Mouse (Mus musculus) C2C12 (cell line): ENCODE results near the gene Caln1. TPM values are rescaled to one million over a fixed set of nuclear protein-coding genes. Genes with fewer than 3 reads are reported as not detected.

ENCODE experiments used
- H3K27me3 ChIP-seq: one replicate; pipeline ENCODE4 v1.6.1; 2011; ENCODE audit not compliant: control insufficient read depth, insufficient read depth, insufficient read length
- H3K36me3 ChIP-seq: one replicate; pipeline ENCODE4 v1.6.1; 2011; ENCODE audit not compliant: control insufficient read depth, insufficient read depth
- H3K4me3 ChIP-seq: one replicate; pipeline ENCODE4 v1.5.1; 2011; ENCODE audit warnings: mild to moderate bottlenecking, control low read depth; ENCODE audit not compliant: poor library complexity, insufficient read depth, severe bottlenecking
- H3K79me2 ChIP-seq: one replicate; pipeline ENCODE4 v1.6.1; 2011; ENCODE audit not compliant: control insufficient read depth, insufficient read depth
- H3K79me3 ChIP-seq: one replicate; pipeline ENCODE4 v1.6.1; 2011; ENCODE audit warnings: low read depth, control low read depth
- H3ac ChIP-seq: one replicate; pipeline ENCODE3; 2011; ENCODE audit warnings: low read depth; ENCODE audit not compliant: control insufficient read depth, insufficient read length
- CEBPB ChIP-seq: IDR thresholded peaks from one replicate; pipeline ENCODE4 v1.6.1; 2011; ENCODE audit warnings: low read depth, mild to moderate bottlenecking, control low read depth, moderate library complexity
- CTCF ChIP-seq: IDR thresholded peaks from one replicate; pipeline ENCODE4 v1.5.1; 2011; ENCODE audit not compliant: control insufficient read depth, insufficient read depth, insufficient read length
- FOSL1 ChIP-seq: IDR thresholded peaks from one replicate; pipeline ENCODE4 v1.8.0; 2011; ENCODE audit warnings: mild to moderate bottlenecking, low read length; ENCODE audit not compliant: poor library complexity, insufficient read depth, severe bottlenecking
- MAX ChIP-seq: IDR thresholded peaks from one replicate; pipeline ENCODE4 v1.6.1; 2011; ENCODE audit warnings: mild to moderate bottlenecking, control low read depth
- MYOD1 ChIP-seq: IDR thresholded peaks from one replicate; pipeline ENCODE4 v1.6.1; 2011; ENCODE audit warnings: low read depth; ENCODE audit not compliant: control insufficient read depth, insufficient read length
- MYOG ChIP-seq: IDR thresholded peaks from one replicate; pipeline ENCODE4 v1.6.1; 2011; ENCODE audit not compliant: control insufficient read depth, insufficient read length; ENCODE audit errors: extremely low read depth
- USF1 ChIP-seq: IDR thresholded peaks from one replicate; pipeline ENCODE4 v1.6.1; 2011; ENCODE audit warnings: low read depth, mild to moderate bottlenecking, control low read depth, moderate library complexity
- polyA plus RNA-seq: library from polyadenylated mRNA; unstranded; fragments of >200 nt; fragmentation: generic; extraction: Trizol; gene quantifications from one replicate; pipeline ENCODE4 v1.2.1, GENCODE M21; 2012; ENCODE audit warnings: missing spikeins

Gene Caln1
- polyA plus RNA-seq, 1 experiment: 0.02 TPM

DNA sequence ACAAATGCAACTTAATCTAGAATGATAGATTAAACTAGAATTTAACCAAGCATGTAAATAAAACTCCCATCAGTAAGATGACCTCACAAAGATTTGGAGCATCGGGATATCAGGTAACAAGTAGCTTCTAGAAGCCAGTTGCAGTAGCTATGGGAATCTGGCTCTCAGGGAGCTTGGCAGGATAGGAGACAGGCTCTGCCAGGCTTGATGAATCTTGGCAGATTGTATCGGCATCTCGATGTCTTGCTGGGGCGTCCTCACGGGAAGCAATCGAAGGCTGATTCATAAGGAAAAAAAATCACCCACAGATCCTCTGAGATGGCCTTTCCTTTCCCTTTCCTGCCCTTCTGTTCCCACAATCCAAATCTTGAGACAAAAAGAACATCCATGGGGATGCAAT, 396.5 kb downstream of the Caln1 start:
- Histone ChIP-seq H3K27me3 (no peaks in the 10 kb centered on the region), H3K79me2 (no peaks in the 10 kb centered on the region), H3K4me3 (no peak overlapping the region), H3ac (no peak overlapping the region), H3K79me3 (no peaks in the 10 kb centered on the region), H3K36me3 (no peaks in the 10 kb centered on the region)
- TF ChIP-seq MAX: no peak
- no peak for TF ChIP-seq CEBPB

DNA sequence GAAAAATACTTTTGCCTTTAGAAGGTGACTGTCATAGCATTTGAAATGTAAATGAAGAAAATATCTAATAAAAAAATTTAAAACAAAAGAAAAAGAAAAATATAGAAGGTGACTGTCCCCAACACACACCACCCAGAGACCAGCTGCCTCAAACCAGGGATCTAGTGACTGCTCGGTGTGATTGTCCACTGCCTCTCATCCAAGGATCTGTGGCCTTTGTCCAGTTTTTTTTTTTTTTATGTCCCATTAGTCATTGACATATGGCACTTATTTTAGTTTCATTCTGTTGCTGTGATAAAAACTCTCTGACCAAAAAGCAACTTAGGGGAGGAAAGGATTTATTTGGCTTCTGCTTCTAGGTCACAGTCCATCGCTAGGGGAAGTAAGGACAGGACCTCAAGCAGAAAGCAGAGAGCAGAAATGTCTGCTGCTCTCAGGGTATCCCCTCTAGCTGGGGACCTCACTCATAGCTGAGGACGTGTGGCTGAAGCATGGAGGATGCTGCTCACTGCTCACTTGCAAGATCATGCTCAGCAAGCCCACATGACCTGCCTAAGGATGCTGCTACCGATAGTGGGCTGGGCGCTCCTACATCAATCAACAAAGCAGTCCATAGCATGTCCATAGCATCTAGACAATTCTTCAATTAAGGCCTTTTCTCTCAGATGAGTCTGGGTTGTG, 401.9 kb downstream of the Caln1 start:
- Histone ChIP-seq H3ac (no peak overlapping the region), H3K36me3 (no peaks in the 10 kb centered on the region), H3K79me2 (no peaks in the 10 kb centered on the region), H3K4me3 (no peak overlapping the region), H3K27me3 (no peaks in the 10 kb centered on the region), H3K79me3 (no peaks in the 10 kb centered on the region)
- TF ChIP-seq MAX (no peak), MYOG (no peak), MYOD1 (no peak), CEBPB (no peak), CTCF (no peak), USF1 (no peak), FOSL1 (no peak)

GRCm38 (mm10) chr5:130772491-130772890, 403.2 kb downstream of the Caln1 start:
- no peak for TF ChIP-seq MAX
- TF ChIP-seq CEBPB: no peak
- TF ChIP-seq FOSL1: no peak
- TF ChIP-seq MYOG: no peak
- TF ChIP-seq MYOD1: no peak
- TF ChIP-seq USF1: no peak
- no peak for TF ChIP-seq CTCF
- Histone ChIP-seq H3K79me3 (no peaks in the 10 kb centered on the region), H3K4me3 (no peak overlapping the region)

GRCm38 (mm10) chr5:130774946-130775345, 405.7 kb downstream of the Caln1 start:
- no peak for TF ChIP-seq USF1
- TF ChIP-seq MYOG: no peak
- no peak for TF ChIP-seq MAX
- no peak for TF ChIP-seq MYOD1
- TF ChIP-seq FOSL1: no peak
- no peak for TF ChIP-seq CTCF
- TF ChIP-seq CEBPB: no peak
- no peak overlapping the region for H3K4me3 ChIP-seq
- H3K36me3 ChIP-seq: no peaks in the 10 kb centered on the region
- H3K27me3 ChIP-seq: no peaks in the 10 kb centered on the region
- no peaks in the 10 kb centered on the region for H3K79me3 ChIP-seq
- H3K79me2 ChIP-seq: no peaks in the 10 kb centered on the region
- no peak overlapping the region for H3ac ChIP-seq

More at GRCm38 (mm10) chr5:130772491-130772890, 403.2 kb downstream of the Caln1 start:
- Histone ChIP-seq H3ac (no peak overlapping the region), H3K36me3 (no peaks in the 10 kb centered on the region), H3K27me3 (no peaks in the 10 kb centered on the region), H3K79me2 (no peaks in the 10 kb centered on the region)

- no peak for TF ChIP-seq MAX
- no peak for TF ChIP-seq USF1
- H3K36me3 ChIP-seq: no peaks in the 10 kb centered on the region
- no peaks in the 10 kb centered on the region for H3K27me3 ChIP-seq
- H3K4me3 ChIP-seq: no peak overlapping the region
- no peaks in the 10 kb centered on the region for H3K79me2 ChIP-seq
- no peak overlapping the region for H3ac ChIP-seq
- H3K79me3 ChIP-seq: no peaks in the 10 kb centered on the region
These were observed 423.6 kb downstream of the Caln1 start for GRCm38 (mm10) chr5:130792755-130793452.

GRCm38 (mm10) chr5:130797713-130798112, 428.5 kb downstream of the Caln1 start:
- no peaks in the 10 kb centered on the region for H3K36me3 ChIP-seq
- no peaks in the 10 kb centered on the region for H3K79me3 ChIP-seq
- no peak overlapping the region for H3ac ChIP-seq
- H3K79me2 ChIP-seq: no peaks in the 10 kb centered on the region
- H3K4me3 ChIP-seq: no peak overlapping the region
- TF ChIP-seq MYOG (no peak), MAX (no peak), FOSL1 (no peak), CTCF (no peak), USF1 (no peak), MYOD1 (no peak)
- H3K27me3 ChIP-seq: no peaks in the 10 kb centered on the region
